Mouse (Mus musculus): ENCODE measurements around the gene Gpat3. TPM values are rescaled to one million over a fixed set of nuclear protein-coding genes. Genes with fewer than 3 reads are reported as not detected.

Gpat3 gene
- total RNA-seq, 2 experiments from 2014 or later, result 36.5 to 37.9 TPM

- no peak for DNase-seq
These were observed 15.6 kb downstream of the Gpat3 start for GRCm38 (mm10) chr5:100861140-100861539.

- peak; percentile 15 for DNase-seq
These were observed 16.3 kb downstream of the Gpat3 start for GRCm38 (mm10) chr5:100861811-100862210.

DNA sequence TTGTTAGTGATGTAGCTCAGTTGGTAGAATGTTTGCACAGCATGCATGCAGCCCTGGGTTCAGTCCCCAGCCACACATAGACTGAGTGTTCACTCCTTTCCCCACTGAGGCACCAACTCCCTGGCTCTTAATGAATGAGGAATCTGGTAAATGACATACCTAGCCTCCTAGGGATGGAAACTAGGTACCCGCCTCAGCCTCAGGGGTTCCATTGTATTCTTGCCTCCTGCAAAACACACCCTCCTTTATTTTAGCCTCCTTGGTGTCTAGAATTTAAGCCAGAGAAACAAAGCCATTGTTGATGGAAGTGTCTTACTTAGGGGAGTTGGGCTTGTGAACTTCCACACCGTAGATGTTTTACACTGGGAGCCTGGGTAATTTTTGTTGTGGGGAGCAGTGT lies 17.6 kb downstream of the Gpat3 start:
- no peak for DNase-seq

DNA sequence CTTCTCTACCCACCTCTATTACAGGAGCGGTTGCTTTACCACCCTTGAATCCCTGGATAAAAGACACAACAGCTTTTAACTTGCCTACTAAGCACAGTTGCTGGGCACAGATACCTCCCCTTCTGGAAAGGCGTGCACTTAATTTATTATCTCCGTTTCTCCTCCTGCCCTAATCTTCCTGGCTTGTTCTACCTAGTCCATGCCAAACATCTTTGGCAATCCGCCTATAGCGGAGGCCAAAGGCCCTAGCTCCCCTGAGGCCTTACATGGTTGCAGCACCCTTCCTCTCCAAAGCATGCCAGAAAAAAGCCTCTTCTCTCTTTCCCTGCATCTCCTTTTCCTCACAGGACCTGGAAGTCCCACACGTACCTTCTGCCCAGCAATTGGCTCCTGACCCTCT lies 18.9 kb downstream of the Gpat3 start:
- DNase-seq, result peak; percentile 74

DNA sequence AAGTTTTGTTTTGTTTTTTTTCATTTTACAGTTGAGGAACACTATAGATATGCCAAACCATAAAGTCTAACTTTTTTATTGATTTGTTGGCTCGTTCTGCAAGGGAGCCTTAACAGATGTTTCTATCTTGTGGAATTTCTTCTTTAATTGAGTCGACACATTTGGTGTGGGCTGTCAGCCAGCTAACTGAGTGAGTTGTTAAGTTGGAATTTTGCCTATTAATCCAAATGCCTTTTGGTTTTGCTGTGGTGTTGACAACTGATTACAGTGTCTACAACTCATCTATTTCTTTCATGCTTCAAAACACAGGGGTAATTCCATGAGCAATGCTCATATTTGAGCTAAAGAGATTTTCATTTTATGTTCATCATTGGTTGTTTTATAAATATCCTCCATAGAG lies 20.7 kb downstream of the Gpat3 start:
- DNase-seq, result peak; percentile 48

- no peak for DNase-seq
These were observed 23.8 kb downstream of the Gpat3 start for GRCm38 (mm10) chr5:100869197-100869895.

DNA sequence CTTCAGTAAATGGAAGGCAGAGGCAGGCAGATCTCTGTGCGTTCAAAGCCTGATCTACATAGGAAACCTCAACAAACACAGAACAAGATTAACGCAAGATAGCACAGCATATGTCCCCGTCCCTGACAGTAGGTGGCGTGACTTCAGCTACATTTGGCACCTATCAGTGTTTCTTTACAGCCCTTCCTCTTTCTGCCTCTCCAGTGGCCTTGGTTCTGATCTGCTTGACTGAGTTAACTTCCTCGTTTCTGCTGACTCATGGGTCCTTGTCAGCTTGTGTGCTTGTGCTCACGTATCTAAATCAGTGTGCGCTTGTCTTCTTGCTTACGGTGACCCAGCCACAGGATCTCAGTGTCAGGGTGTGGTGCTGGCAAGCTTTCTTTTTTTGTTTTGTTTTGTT lies 26.5 kb downstream of the Gpat3 start:
- DNase-seq, result no peak

- no peak for DNase-seq
These were observed 29.2 kb downstream of the Gpat3 start for GRCm38 (mm10) chr5:100874721-100875120.

DNA sequence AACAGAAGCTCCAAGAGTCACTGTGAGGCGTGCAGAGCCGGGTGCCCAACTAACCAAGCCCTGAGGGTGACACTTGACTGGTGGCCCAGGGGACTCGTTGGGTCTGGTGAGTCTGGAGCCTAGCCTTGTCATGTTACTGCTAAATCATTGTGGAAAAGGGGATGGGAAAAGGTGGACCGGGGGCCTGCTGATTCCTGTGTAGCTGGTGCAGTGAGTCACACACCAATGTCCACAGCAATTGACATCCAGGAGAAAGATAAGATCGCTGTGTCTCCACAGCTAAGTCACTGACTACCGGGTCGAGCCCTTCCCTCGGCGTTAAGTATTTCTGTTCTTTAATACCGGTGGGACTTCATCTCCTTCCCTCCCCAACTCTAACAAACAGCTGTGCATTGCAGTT lies 29.7 kb downstream of the Gpat3 start:
- DNase-seq, result no peak

DNA sequence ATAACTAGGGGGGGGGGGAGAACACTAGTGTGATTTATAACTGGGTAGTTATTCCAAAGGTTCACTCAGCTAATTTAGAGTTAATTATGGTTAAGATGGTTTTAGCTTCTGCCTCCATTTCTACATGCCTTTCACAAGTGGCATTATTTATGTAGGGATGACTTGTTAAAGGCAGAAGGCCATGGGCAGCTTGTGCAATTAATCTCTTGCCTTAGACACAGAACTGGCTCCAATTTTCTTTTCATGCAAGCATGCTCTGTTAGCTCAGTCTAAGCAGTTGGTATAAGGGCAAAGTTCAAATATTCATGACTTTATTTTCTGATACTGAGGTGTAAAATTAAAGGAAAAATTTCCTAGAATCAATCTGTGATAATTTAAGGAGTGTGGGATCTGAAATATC lies 31.5 kb downstream of the Gpat3 start:
- no peak for DNase-seq

GRCm38 (mm10) chr5:100885216-100885615 lies 39.7 kb downstream of the Gpat3 start:
- no peak for DNase-seq

DNA sequence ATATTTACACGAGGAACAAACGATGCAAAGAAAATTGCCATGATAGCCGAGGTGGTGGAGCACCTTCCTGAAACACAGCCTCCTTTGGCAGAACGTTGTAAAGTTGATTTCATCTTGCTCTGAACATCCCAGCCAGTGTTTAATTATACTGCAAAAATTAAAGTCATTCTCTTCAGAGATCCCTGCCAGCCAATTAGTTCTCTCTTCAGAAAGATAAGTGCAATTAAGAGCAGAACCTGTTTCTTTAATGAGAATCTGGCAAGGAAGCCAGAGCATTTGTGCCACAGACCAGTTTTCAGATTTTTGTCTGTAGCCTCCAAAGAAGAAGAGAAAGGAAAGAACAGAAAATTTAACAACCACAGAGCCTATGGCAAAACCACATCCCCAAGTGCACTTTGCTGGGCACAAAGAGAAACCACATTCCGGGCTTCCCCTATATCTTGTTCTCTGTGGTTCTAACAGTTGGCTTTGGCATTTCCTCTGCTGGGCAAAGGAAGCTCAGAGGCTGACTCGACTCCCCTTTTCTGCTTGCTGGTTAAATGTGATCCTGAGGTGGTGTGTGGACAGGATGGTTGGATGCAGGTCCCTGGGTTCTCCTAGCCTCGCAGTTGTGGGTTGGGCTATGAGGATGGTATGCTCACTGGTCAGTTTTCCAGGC lies 40.9 kb downstream of the Gpat3 start:
- no peak for DNase-seq

DNA sequence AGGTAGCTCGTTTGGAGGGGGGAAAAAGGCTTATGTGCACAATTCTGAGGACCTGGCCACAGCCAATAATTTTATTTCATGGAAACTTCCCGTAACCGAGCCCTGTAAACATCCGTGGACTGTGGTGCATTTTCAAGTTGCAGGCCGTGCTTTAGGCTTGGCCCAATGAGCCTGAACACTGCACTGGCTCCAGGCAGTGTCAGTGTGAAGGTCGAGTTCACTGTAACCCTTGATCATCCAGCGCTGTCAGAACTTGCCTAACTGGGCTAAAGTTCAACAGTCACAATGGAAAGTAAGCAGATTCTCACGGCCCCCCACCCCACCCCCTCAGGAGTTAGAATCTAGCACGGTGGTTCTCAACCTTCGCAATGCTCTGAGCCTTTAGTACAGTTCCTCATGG lies 50.7 kb downstream of the Gpat3 start:
- DNase-seq, result no peak

DNA sequence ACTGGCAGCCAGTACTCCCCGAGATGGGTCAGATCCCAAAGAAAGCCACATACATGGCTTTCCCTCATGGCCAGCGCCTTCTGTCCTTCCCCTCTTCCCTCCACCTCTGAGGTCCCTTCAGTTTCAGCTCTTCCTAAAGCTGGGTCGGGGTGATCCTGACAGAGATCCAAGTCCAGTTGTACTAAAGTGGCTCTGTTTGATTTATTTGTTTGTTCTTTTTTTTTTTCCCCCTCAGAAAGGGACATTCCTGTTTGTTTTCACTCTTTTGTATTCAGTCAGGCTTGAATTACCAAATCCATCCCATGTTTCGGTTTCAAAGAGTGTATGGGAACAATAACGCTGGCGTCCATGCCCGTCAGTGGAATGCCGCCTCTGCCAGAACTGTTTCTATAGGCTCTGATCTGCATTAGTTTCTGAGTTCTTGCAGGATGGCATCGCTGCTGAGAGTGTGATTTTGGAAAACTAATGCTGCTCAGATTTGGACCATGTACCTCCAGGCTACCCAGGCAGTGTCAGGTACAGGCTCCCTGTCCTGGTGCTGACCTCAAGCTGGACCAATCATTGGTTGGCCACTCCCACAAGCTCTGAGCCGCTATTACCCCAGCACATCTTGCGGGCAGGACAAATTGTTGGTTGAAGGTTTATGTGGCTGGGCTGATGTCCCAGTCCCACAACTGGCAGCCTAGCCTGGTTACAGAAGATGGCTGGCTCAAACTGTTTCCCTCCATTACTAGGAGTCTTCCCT lies 54.4 kb downstream of the Gpat3 start:
- DNase-seq, result no peak

GRCm38 (mm10) chr5:100901046-100901445 lies 55.5 kb downstream of the Gpat3 start:
- no peak for DNase-seq

GRCm38 (mm10) chr5:100908478-100908877 lies 63.0 kb downstream of the Gpat3 start:
- no peak for DNase-seq

DNA sequence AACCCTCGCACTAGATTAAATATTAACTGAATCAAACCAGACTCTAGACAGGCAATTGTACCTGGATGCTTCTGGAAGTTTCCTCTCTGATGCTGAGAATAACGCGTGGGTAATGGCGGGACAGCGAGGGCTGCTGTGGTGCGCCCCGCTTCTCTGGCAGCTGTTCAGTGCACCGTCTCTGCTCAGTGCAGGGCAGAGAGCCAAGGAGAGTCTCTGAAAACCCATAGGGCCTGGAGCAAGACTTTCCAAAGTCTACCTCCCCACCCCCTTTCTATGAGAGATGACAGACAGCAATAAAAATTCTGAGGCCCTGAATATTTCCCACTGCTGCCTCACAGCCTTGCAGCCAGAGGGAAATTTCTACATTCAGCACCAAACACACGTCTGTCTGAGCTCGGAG lies 63.4 kb downstream of the Gpat3 start:
- DNase-seq, result peak; percentile 37

- peak; percentile 58 for DNase-seq
These were observed 64.2 kb downstream of the Gpat3 start for GRCm38 (mm10) chr5:100909691-100910090.

DNA sequence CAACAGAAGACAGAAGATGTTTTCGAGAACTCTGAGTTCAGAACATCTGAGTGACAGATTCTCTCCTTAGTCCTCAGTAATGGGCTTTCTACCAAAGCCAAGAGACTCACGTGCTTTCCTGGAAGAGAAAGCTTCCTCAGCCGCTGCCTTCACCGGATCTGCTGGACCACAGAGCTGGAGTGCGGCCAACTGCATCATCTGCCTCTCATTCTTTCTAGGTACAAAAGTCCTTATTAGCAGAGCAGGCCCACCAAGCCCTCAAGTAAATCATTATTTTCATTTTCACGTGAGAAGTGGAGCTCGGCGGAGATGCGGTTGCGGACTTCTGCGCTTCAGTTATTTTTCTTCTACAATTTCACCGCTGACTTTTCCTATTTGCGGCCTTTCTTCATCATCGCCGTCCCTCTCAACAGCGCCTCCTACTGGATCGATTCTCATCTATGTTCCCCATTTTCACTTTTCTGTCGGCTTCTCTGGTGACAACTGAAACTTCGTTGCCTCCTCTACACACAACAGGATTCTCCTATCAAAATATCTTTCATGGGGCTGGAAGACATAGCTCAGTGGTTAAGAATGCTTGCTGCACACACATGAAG lies 66.1 kb downstream of the Gpat3 start:
- peak; percentile 20 for DNase-seq

DNA sequence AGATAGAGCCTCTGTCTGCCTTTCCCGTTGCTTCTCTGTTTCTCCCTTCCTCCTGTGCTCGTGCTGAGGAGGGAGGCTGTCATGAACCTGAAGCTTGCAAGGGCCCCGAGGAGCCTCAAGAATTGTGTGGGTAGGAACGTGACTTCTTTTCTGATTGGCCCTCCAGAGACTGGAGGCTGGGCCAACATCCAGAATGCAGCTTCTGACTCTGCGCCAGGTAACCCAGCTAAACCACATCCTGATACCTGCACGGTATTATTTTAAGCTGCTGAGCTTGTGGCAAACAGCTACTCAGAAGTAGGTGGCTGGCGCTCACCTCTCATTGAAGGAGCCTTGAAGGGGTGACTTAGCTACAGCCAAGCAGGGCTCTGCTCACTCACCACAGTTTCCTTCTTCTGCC lies 66.9 kb downstream of the Gpat3 start:
- no peak for DNase-seq

DNA sequence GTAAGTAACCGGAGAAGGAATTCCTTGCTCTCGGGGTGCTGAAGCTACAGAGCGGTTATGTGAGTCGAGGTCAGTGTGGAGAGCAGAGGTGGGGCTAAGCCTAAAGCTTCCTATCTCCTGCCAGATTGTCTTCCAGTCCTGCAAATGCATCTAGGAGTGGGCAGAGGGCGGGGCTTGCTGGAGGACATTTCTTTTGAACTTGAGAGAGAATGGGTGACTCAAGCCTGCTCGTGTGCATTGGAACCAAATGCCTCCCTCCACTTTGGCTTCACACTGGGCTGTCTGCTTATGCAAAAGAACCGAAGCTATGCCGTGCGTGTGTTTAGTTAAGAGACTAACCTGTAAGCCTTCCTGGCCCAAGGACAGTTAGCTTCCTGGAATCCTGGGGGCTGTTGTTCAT lies 67.8 kb downstream of the Gpat3 start:
- no peak for DNase-seq

DNA sequence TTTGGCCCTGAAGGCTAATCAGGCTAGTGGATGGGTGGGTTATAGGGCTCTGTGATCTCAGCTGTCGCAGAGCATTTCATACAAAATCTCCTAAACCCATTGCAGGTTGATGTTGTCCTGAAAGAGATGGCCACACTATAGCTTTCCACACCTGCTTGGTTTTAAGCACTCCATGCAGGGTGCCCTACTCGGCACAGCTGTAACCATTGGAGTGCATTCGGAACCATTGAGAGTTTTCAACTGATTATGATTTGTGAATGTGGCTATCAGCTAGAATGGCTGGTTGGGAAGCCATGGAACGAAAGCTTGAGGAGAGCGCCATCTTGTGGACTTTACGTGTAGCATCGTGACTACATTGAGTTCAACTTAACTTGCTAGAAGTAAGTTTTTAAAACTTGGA lies 69.5 kb downstream of the Gpat3 start:
- DNase-seq, result peak; percentile 62

- DNase-seq, result no peak
These were observed 69.9 kb downstream of the Gpat3 start for GRCm38 (mm10) chr5:100915411-100915810.

Data from heart, postnatal 4 days (tissue).